Mouse (Mus musculus): ENCODE data around the gene Mad1l1. TPM values are rescaled to one million over a fixed set of nuclear protein-coding genes. Genes with fewer than 3 reads are reported as not detected.

Mad1l1 gene
- total RNA-seq, 2 experiments from 2014 or later, result 18.2 to 18.8 TPM

GRCm38 (mm10) chr5:139969151-139969948, 352.0 kb downstream of the Mad1l1 start:
- no peak for DNase-seq (ENCODE audit: low spot score in 2 of 2)

- DNase-seq (ENCODE audit: low spot score in 2 of 2), result no peak
Measured at GRCm38 (mm10) chr5:139965596-139965995, 355.8 kb downstream of the Mad1l1 start.

DNA sequence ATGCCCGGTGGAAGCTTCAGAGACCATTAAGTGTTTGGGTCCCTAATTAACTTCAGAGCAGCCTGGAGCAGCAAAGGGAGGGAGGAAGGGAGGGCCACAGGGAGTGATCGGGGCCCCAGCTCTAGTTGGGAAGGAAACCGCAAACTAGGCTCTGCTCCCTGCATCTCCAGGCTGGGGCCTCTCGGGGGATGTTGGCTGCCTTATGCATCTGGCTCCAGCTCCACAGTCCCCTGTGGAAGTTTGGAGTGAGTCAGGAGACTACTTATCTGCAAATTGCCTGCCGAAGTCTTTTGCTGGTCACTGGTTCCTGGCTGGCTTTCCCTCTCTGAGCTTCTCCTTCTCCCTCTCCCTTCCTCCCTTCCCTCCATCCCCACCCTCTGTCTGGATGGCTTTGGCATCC, 357.0 kb downstream of the Mad1l1 start:
- DNase-seq (ENCODE audit: low spot score in 2 of 2), result no peak

- DNase-seq (ENCODE audit: low spot score in 2 of 2), result no peak
Measured at GRCm38 (mm10) chr5:139959741-139960140, 361.6 kb downstream of the Mad1l1 start.

Other genes starting within 250 kb of the Mad1l1 start
- 1 to 10 TPM; 5.1 to 5.2 TPM for gene Nudt1, start 104 bp upstream of the Mad1l1 start, total RNA-seq (2021)
- gene Mrm2, start 10.3 kb upstream of the Mad1l1 start, total RNA-seq (2021), result 10 to 100 TPM in 1 of 2 experiments, 1 to 10 TPM in 1; 7.3 to 10.1 TPM
- 10 to 100 TPM; 13.1 to 13.3 TPM for gene Snx8, start 67.7 kb upstream of the Mad1l1 start, total RNA-seq (2021)
- 100 to 1,000 TPM; 105 to 112 TPM for gene Eif3b, start 97.8 kb upstream of the Mad1l1 start, total RNA-seq (2021)
- gene Gm4869, start 124.1 kb upstream of the Mad1l1 start, total RNA-seq (2021), result not detected
- gene Chst12, start 184.0 kb upstream of the Mad1l1 start, total RNA-seq (2021), result 10 to 100 TPM; 17.9 to 18.2 TPM
- gene Grifin, start 243.5 kb upstream of the Mad1l1 start, total RNA-seq (2021), result not detected

Data from layer of hippocampus, postnatal 14 days (tissue).